Mouse (Mus musculus): Measurements from ENCODE around the gene Arhgef17. TPM values are rescaled to one million over a fixed set of nuclear protein-coding genes. Genes with fewer than 3 reads are reported as not detected.

Gene Arhgef17
- polyA plus RNA-seq, 1 experiment from 2014 or later = 14.4 TPM

DNA sequence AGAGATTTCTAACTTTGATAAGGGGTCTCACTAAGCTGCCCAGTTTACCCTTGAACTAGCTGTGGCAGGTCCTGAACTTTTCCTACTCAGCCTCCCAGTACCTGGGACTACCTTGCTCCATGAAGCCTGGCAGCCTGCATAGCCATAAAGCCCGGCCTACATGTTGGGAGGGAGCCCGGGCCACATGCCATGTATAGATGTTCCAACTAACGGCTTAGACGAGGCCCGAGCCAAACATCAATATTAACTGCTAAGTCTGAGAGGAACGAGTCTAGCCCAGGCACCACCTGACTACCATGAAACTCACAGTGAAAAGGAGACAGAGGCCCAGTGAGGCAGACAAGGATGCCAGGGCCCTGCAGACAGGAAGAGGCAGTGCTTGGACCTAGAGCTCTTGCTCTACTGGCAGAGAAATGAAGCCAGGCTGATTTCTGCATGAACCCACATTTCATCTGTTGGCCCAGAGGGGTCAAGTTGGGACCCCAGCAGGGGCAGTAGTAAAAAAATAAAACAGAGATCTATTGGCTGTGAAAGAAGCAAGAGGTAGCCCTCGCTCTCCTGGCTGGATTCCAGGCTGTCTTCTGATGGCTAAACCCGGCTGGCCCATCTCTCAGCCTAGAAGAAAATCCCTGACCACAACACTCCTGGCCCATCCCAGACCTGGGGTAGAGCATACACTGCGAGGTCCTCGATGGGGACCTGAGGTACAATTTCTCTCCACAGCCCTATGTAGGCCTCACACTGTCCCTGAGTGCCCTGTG is 25.7 kb downstream of the Arhgef17 start:
- H3K4me2 ChIP-seq = no peak overlapping the region
- no peak overlapping the region for H3K9ac ChIP-seq
- no peaks in the 10 kb centered on the region for H3K36me3 ChIP-seq (replicated peaks)
- no peak for ATAC-seq (replicated peaks)
- no peak overlapping the region for H3K4me3 ChIP-seq
- no peak overlapping the region for H3K27ac ChIP-seq
- peaks cover 2% of the 10 kb centered on the region for H3K4me1 ChIP-seq
- no peaks in the 10 kb centered on the region for H3K27me3 ChIP-seq (replicated peaks)
- no peaks in the 10 kb centered on the region for H3K9me3 ChIP-seq
- 91% methylated on average over 10 of the region's 10 CpGs for WGBS

DNA sequence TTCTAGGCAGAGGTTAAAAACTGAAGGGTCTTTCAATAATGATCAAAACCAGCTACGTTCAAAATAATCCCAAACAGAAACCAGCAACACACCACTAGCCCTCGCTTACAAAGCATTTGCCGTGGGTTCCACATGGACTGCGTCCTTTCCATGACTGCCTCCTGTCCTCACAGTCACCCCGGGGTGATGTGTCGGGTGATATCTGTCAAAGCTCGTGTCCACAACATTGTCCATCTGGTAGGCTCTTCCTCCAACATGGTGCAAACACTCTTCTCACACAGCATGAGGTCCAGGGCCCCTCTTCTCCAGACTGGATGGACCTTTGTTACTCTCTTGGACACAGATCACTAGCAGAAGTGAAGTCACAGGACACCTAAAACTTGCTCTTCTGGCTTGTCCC is 26.9 kb downstream of the Arhgef17 start:
- H3K36me3 ChIP-seq (replicated peaks) = no peaks in the 10 kb centered on the region
- ATAC-seq (replicated peaks) = no peak
- H3K4me1 ChIP-seq = no peaks in the 10 kb centered on the region
- no peak overlapping the region for H3K4me2 ChIP-seq
- no peaks in the 10 kb centered on the region for H3K9me3 ChIP-seq
- H3K4me3 ChIP-seq = no peak overlapping the region
- WGBS = 91% methylated on average over 7 of the region's 7 CpGs
- no peak overlapping the region for H3K27ac ChIP-seq
- no peak overlapping the region for H3K9ac ChIP-seq
- H3K27me3 ChIP-seq (replicated peaks) = no peaks in the 10 kb centered on the region

DNA sequence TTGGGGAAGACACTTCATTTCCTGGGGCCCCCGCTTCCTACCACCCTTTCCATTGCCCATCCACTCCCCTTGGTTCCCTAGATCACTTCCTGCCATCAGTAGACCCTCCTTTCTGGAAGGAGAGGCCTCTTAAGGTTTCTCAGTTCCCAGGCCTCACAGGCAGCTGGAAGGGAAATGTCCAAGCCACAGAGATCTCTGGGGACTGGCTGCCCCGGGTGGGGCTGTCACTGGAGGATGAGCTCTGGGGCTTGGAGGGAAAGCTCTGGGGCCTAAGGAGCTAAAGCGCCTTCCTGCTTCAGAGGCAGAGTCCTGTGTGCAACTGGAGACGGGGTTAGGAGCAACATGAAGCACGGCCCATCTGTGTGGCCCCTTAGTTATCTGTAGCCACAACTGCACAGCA is 27.3 kb downstream of the Arhgef17 start:
- no peak overlapping the region for H3K4me2 ChIP-seq
- 93% methylated on average over 5 of the region's 5 CpGs for WGBS

DNA sequence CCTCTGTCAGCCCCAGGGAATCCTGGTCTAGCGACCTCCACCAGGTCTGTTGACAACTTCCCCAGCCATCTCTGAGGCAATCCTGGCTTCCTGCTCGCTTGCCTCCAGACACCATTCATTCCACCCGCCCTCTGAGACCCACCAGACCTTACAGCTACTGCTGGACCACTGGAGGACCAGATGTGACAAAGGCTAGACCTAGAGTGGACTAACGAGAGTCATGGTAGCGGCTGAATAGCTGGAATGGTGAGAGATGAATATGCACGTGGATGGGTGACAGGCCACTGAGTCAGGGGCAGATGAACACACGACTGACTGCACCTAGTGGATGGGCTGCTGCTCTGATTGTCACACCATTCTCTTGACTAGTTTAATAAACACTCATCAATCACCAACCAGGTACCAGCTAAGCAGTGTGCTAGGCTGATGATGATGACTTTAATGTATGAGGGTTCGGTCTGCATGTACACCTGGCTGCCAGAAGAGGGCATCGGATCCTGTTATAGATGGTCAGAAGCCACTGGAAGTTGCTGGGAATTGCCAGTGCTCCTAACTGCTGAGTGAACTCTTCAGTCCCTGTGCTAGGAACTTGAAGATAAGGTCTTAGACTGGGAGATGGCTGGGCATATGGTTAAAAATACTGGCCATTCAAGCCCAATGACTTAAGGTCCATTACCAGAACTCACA is 29.3 kb downstream of the Arhgef17 start:
- no peaks in the 10 kb centered on the region for H3K27me3 ChIP-seq (replicated peaks)
- WGBS = 86% methylated on average over 9 of the region's 9 CpGs
- no peak overlapping the region for H3K9ac ChIP-seq
- ATAC-seq (replicated peaks) = no peak; the same call in 1 of the 2 replicates
- H3K4me3 ChIP-seq = no peak overlapping the region
- no peaks in the 10 kb centered on the region for H3K9me3 ChIP-seq
- no peaks in the 10 kb centered on the region for H3K36me3 ChIP-seq (replicated peaks)
- H3K4me1 ChIP-seq = no peaks in the 10 kb centered on the region
- H3K4me2 ChIP-seq = no peak overlapping the region
- H3K27ac ChIP-seq = no peak overlapping the region

More for the DNA sequence above, 27.3 kb downstream of the Arhgef17 start:
- no peak overlapping the region for H3K4me3 ChIP-seq
- no peak overlapping the region for H3K27ac ChIP-seq
- H3K4me1 ChIP-seq = no peaks in the 10 kb centered on the region
- no peaks in the 10 kb centered on the region for H3K27me3 ChIP-seq (replicated peaks)
- no peaks in the 10 kb centered on the region for H3K36me3 ChIP-seq (replicated peaks)
- no peak overlapping the region for H3K9ac ChIP-seq
- H3K9me3 ChIP-seq = no peaks in the 10 kb centered on the region
- ATAC-seq (replicated peaks) = no peak

DNA sequence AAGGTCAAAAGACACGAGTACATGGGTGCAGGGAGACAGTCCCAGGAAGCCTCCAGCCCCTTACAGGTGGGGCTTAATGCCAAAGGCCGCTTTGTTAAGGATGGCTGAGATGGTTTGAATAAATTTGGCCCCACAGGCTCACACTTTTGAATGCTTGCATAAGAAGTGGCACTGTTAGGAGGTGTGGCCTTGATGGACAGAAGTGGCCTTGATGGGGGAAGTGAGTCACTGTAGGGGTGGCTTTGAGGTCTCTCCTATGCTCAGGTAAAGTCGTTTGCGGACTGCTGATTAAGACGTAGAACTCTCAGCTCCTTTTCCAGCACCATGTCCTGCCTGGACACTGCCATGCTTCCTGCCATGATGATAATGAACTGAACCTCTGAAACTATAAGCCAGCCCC is 34.1 kb downstream of the Arhgef17 start:
- H3K4me1 ChIP-seq = peaks cover 24% of the 10 kb centered on the region
- H3K9me3 ChIP-seq = no peaks in the 10 kb centered on the region
- H3K9ac ChIP-seq = no peak overlapping the region
- no peak overlapping the region for H3K27ac ChIP-seq
- WGBS = 73% methylated on average over 5 of the region's 5 CpGs
- no peaks in the 10 kb centered on the region for H3K36me3 ChIP-seq (replicated peaks)
- no peak overlapping the region for H3K4me3 ChIP-seq
- H3K4me2 ChIP-seq = no peak overlapping the region
- ATAC-seq (replicated peaks) = no peak
- H3K27me3 ChIP-seq (replicated peaks) = no peaks in the 10 kb centered on the region

DNA sequence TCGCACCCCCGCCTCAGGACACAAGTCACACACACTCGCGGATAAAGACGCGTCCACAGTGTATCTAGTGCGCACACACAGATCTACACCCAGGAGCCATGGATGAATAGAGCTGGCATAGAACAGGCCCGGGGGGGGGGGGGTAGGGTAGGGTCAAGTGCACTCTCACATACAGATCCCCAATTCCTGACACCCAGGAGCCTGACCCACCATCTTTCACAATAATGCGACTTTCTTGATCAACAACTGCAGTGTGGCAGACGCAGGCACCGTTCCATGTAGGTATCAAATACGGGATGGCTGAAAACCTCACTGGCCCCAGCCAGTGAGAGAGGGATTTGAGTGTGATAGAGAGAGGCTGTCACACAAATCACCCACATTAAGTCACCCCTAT is 37.1 kb downstream of the Arhgef17 start:
- Histone ChIP-seq H3K9me3 (no peaks in the 10 kb centered on the region), H3K27me3 (replicated peaks) (no peaks in the 10 kb centered on the region), H3K4me1 (peaks cover 33% of the 10 kb centered on the region), H3K4me3 (peak overlapping the region; percentile 57), H3K36me3 (replicated peaks) (no peaks in the 10 kb centered on the region), H3K27ac (peak overlapping the region; percentile 71), H3K4me2 (peak overlapping the region; percentile 91), H3K9ac (peak overlapping the region; percentile 66)
- ATAC-seq (replicated peaks) = peak; percentile 52; the same call in 1 of the 2 replicates
- WGBS = 5% methylated on average over 12 of the region's 12 CpGs

DNA sequence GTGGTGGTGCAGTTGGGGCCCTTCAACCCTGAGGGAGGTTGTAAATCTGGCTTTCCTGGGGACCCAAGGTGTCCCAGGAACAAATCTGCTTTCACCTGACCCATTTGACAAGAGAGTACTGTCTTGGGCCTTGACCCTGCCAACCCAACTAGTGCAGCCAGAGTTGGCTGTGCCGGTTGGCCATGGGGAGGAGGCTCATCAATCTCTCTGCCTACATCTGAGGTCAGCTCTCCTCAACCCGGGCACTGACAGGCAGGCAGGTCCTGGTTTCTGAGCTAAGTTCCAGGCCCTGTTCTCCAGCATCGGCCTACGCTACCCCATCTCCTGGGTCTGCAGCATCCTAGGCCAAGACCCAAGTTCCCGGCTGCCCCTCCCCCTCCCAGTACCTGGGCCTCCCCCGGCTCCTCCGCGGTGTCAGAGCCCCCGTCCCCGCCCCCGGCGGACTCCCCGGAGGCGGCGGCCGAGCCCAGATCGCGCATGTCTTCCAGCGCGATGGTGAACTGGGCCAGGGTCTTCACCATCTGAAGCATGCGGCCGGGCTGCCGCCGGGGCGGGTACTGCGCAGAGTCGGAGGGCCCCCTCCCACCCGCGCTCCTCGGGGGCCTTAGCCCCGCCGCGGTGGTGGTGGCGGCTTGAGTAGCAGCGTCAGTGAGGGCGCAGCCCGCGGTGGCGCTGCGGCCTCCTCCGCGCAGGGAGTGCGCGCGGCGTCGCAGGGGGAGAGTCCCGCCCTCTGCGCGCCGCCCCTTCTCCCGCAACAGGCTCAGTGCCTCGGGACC is 37.7 kb downstream of the Arhgef17 start:
- H3K4me3 ChIP-seq = peak overlapping the region; percentile 57
- peak overlapping the region; percentile 66 for H3K9ac ChIP-seq
- peak overlapping the region; percentile 71 for H3K27ac ChIP-seq
- H3K36me3 ChIP-seq (replicated peaks) = no peaks in the 10 kb centered on the region
- peak overlapping the region; percentile 91 for H3K4me2 ChIP-seq
- no peaks in the 10 kb centered on the region for H3K27me3 ChIP-seq (replicated peaks)
- ATAC-seq (replicated peaks) = peak; percentile 73
- H3K9me3 ChIP-seq = no peaks in the 10 kb centered on the region
- WGBS = 4% methylated on average over 52 of the region's 53 CpGs
- H3K4me1 ChIP-seq = peaks cover 33% of the 10 kb centered on the region

DNA sequence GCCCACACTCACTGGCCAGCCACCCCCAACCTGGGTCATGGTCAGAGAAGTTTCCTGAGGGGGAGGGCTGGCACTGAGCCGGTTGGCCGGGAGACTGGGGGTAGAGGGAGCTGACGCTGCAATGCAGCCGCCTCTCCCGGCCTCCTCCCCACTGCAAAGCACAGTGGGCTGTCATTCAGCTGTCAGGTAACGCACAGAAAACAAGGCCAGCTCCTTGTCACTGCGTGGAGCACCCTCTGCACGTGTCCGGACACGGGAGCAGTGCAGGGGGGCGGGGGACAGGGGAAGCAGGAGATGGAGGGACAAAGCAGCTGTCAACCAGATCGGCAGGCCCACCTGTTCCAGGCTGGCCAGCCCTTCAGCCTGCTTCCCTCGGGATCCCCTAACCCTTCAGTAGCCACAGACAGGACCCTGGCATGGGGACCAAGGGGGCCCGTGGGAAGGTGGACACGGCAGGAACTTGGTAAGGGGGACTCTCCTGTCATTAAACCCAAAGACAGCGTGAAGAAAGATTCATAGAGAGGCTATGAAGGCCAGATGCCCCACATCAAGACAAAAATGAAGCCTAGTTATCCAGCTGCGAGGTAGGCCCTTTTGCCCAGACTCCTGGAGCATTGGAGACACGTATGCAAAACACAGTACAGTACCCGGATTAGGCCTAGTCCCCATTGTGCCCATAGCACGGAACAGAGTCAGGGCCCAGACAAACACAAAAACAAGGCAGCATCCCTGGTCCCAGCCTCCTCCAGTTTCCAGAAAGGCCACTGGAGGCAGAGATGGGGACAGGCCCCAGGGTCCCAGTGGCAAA is 38.5 kb downstream of the Arhgef17 start:
- WGBS = 29% methylated on average over 20 of the region's 20 CpGs
- peak; percentile 37 for ATAC-seq (replicated peaks)

DNA sequence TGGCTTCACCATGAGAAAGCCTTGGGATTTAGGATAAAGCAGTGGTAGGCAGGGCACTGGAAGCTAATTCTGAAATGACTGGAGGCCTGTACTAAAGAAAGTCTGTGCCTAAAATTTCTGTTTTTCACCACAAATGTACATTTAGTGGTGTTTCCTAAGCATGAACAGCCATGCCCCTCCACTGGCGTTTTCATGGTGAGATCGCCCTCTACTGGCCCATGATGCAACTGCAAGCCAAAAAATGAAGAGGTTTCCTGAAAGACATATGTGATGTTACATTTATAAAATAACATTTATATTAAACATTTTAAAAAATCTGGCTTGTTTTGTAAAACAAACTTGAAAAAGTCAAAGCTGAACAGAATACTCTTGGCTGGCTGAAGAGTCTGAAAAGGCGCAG is 45.4 kb downstream of the Arhgef17 start:
- no peak overlapping the region for H3K9ac ChIP-seq
- no peak overlapping the region for H3K4me3 ChIP-seq
- H3K4me2 ChIP-seq = no peak overlapping the region
- no peak overlapping the region for H3K27ac ChIP-seq
- H3K36me3 ChIP-seq (replicated peaks) = peaks cover 18% of the 10 kb centered on the region; the same call in 1 of the 2 replicates
- no peaks in the 10 kb centered on the region for H3K4me1 ChIP-seq
- no peaks in the 10 kb centered on the region for H3K9me3 ChIP-seq
- no peaks in the 10 kb centered on the region for H3K27me3 ChIP-seq (replicated peaks)
- WGBS = 33% methylated on average over 3 of the region's 3 CpGs
- no peak for ATAC-seq (replicated peaks)

More for the DNA sequence above, 38.5 kb downstream of the Arhgef17 start:
- Histone ChIP-seq H3K9ac (peak overlapping the region; percentile 66), H3K27me3 (replicated peaks) (no peaks in the 10 kb centered on the region), H3K9me3 (no peaks in the 10 kb centered on the region), H3K27ac (peak overlapping the region; percentile 71), H3K4me3 (peak overlapping the region; percentile 57), H3K4me2 (peak overlapping the region; percentile 91), H3K4me1 (peaks cover 33% of the 10 kb centered on the region), H3K36me3 (replicated peaks) (no peaks in the 10 kb centered on the region)

DNA sequence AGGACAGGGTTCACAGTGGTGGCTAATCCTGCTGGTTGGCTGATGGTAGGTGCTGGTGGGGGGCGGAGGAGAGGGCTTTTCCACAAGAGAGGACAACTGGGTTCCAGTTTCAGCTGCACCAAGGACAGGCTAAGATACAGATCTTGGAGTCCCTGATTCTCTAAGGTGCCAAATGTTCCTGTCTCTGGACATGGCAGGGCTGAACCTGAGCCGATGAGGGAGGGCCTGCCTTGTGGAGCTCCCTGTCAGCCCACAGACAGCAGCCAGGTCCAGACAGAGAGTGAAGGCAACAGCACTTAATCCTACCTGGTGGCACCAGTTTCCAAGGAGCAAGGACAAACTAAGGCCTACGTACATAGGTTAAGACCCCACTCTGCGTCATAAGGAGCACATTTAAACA is 47.4 kb downstream of the Arhgef17 start:
- no peaks in the 10 kb centered on the region for H3K9me3 ChIP-seq
- H3K27ac ChIP-seq = no peak overlapping the region
- H3K4me1 ChIP-seq = no peaks in the 10 kb centered on the region
- no peak overlapping the region for H3K9ac ChIP-seq
- H3K27me3 ChIP-seq (replicated peaks) = no peaks in the 10 kb centered on the region
- no peak overlapping the region for H3K4me3 ChIP-seq
- no peak overlapping the region for H3K4me2 ChIP-seq
- H3K36me3 ChIP-seq (replicated peaks) = peaks cover 21% of the 10 kb centered on the region; the same call in 1 of the 2 replicates
- ATAC-seq (replicated peaks) = no peak
- 95% methylated on average over 4 of the region's 4 CpGs for WGBS

DNA sequence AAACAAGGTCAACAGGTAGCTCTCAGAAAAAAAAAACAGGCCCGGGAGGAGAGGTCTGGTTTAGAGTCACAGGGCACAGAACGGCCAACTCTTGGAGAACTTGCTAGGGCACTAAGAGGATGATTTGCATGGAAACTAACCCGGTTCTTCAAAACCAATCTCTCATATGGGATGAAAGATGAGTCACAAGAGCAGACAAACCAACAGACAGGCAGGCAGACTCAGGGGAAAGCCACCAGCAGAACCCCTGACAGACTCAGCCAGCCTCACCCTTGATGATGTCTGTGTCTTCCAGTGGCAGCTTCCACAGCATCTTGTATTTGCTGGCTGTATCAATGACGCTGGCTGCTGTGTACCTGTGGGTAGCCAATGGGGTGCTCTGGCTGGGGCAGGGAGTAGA is 50.0 kb downstream of the Arhgef17 start:
- Histone ChIP-seq H3K4me1 (no peaks in the 10 kb centered on the region), H3K9ac (no peak overlapping the region), H3K9me3 (no peaks in the 10 kb centered on the region), H3K27ac (no peak overlapping the region), H3K27me3 (replicated peaks) (no peaks in the 10 kb centered on the region), H3K4me2 (no peak overlapping the region), H3K36me3 (replicated peaks) (peaks cover 21% of the 10 kb centered on the region; the same call in 1 of the 2 replicates), H3K4me3 (no peak overlapping the region)
- 90% methylated on average over 4 of the region's 4 CpGs for WGBS
- ATAC-seq (replicated peaks) = no peak
